Mouse (Mus musculus) MEL (cell line): ENCODE results near the gene Ccdc3. TPM values are rescaled to one million over a fixed set of nuclear protein-coding genes. Genes with fewer than 3 reads are reported as not detected.

Experiments used
- DNase-seq: peaks from one replicate; pipeline ENCODE4 v3.0.0; 2011; ENCODE audit warnings: low read depth, low spot score
- H3K27ac ChIP-seq: 2 replicates; pipeline ENCODE4 v1.5.1; 2012; ENCODE audit warnings: low read depth, mild to moderate bottlenecking, control low read depth, low read length, moderate library complexity; ENCODE audit not compliant: control insufficient read depth
- H3K27me3 ChIP-seq, 2 experiments: fragments of 150-350 bp in 1 of 2; sonication (generic) in 1 of 2; 2 replicates each; pipeline ENCODE4 v1.6.1; 2012; ENCODE audit warnings: low read length in 2 of 2, mild to moderate bottlenecking in 2 of 2, improper control_type of control experiment in 1 of 2, moderate library complexity in 1 of 2; ENCODE audit not compliant: insufficient read depth in 2 of 2, control insufficient read depth in 1 of 2
- H3K36me3 ChIP-seq, 2 experiments: 2 replicates each; pipeline ENCODE4 v1.6.1; 2012 to 2014; ENCODE audit warnings: low read length in 2 of 2, improper control_type of control experiment in 1 of 2, inconsistent platforms in 1 of 2, mild to moderate bottlenecking in 1 of 2; ENCODE audit not compliant: insufficient read depth in 2 of 2, control insufficient read depth in 1 of 2
- H3K4me1 ChIP-seq, 2 experiments: fragments of 150-350 bp in 1 of 2; sonication (generic) in 1 of 2; 2 replicates each; pipeline ENCODE4 v1.6.1; 2012; ENCODE audit warnings: low read length in 2 of 2, improper control_type of control experiment in 1 of 2, mild to moderate bottlenecking in 1 of 2; ENCODE audit not compliant: insufficient read depth in 2 of 2, control insufficient read depth in 1 of 2
- H3K4me3 ChIP-seq, 2 experiments: fragments of 150-350 bp in 1 of 2; sonication (generic) in 1 of 2; 2 replicates each; pipeline ENCODE4 v1.5.1; 2012; ENCODE audit warnings: low read depth in 2 of 2, low read length in 2 of 2, mild to moderate bottlenecking in 2 of 2, moderate library complexity in 2 of 2, control low read depth in 1 of 2, improper control_type of control experiment in 1 of 2; ENCODE audit not compliant: control insufficient read depth in 1 of 2, insufficient read depth in 1 of 2
- H3K79me2 ChIP-seq: 2 replicates; pipeline ENCODE4 v1.6.1; 2012; ENCODE audit warnings: mild to moderate bottlenecking, low read length, moderate library complexity; ENCODE audit not compliant: control insufficient read depth, poor library complexity, insufficient read depth
- H3K9ac ChIP-seq: 2 replicates; pipeline ENCODE4 v1.6.1; 2012; ENCODE audit warnings: low read depth, mild to moderate bottlenecking, control low read depth, low read length, moderate library complexity; ENCODE audit not compliant: control insufficient read depth, poor library complexity, severe bottlenecking
- H3K9me3 ChIP-seq: fragments of 150-350 bp; sonication (generic); replicated peaks from 2 replicates; pipeline ENCODE4 v1.6.1; 2012; ENCODE audit warnings: mild to moderate bottlenecking, low read length, improper control_type of control experiment, moderate library complexity; ENCODE audit not compliant: insufficient read depth
- BHLHE40 ChIP-seq: IDR thresholded peaks from 2 replicates; pipeline ENCODE4 v1.6.1; 2012; ENCODE audit warnings: low read depth, mild to moderate bottlenecking, inconsistent platforms, low read length, improper control_type of control experiment, borderline replicate concordance
- CHD1 ChIP-seq: IDR thresholded peaks from 2 replicates; pipeline ENCODE4 v1.6.1; 2012; ENCODE audit warnings: low read depth, mild to moderate bottlenecking, inconsistent platforms, low read length, improper control_type of control experiment
- CHD2 ChIP-seq: IDR thresholded peaks from 2 replicates; pipeline ENCODE4 v1.6.1; 2011; ENCODE audit warnings: low read length, improper control_type of control experiment
- E2F4 ChIP-seq: IDR thresholded peaks from 2 replicates; pipeline ENCODE4 v1.6.1; 2011; ENCODE audit warnings: low read depth, low read length, improper control_type of control experiment, borderline replicate concordance
- EP300 ChIP-seq, 2 experiments: IDR thresholded peaks; 2 replicates each; pipeline ENCODE4 v1.6.1; 2011; ENCODE audit warnings: improper control_type of control experiment in 2 of 2, low read length in 2 of 2, low read depth in 1 of 2, mild to moderate bottlenecking in 1 of 2
- GABPA ChIP-seq: IDR thresholded peaks from 2 replicates; pipeline ENCODE4 v1.6.1; 2012; ENCODE audit warnings: low read depth, mild to moderate bottlenecking, inconsistent platforms, low read length, improper control_type of control experiment, moderate library complexity
- GATA1 ChIP-seq: IDR thresholded peaks from 2 replicates; pipeline ENCODE4 v1.6.1; 2011; ENCODE audit warnings: low read depth, low read length, improper control_type of control experiment
- HCFC1 ChIP-seq: IDR thresholded peaks from 2 replicates; pipeline ENCODE4 v1.6.1; 2012; ENCODE audit warnings: low read depth, mild to moderate bottlenecking, inconsistent platforms, low read length, improper control_type of control experiment, moderate library complexity
- JUND ChIP-seq: IDR thresholded peaks from 2 replicates; pipeline ENCODE4 v1.6.1; 2011; ENCODE audit warnings: low read depth, mild to moderate bottlenecking, improper control_type of control experiment, low read length
- MAX ChIP-seq: IDR thresholded peaks from 2 replicates; pipeline ENCODE4 v1.6.1; 2011; ENCODE audit warnings: low read length, improper control_type of control experiment
- MAZ ChIP-seq: IDR thresholded peaks from 2 replicates; pipeline ENCODE4 v1.6.1; 2012; ENCODE audit warnings: low read depth, mild to moderate bottlenecking, inconsistent platforms, low read length, improper control_type of control experiment
- MEF2A ChIP-seq: IDR thresholded peaks from 2 replicates; pipeline ENCODE4 v1.6.1; 2014; ENCODE audit warnings: low read depth, mild to moderate bottlenecking, inconsistent platforms, low read length, improper control_type of control experiment; ENCODE audit not compliant: poor library complexity, insufficient replicate concordance, severe bottlenecking; ENCODE audit errors: extremely low read depth
- MXI1 ChIP-seq: IDR thresholded peaks from 2 replicates; pipeline ENCODE4 v1.6.1; 2011; ENCODE audit warnings: mild to moderate bottlenecking, low read depth, low read length, improper control_type of control experiment
- POLR2A ChIP-seq, 2 experiments: IDR thresholded peaks; 2 replicates each; pipeline ENCODE4 v1.6.1; 2011 to 2012; ENCODE audit warnings: low read length in 2 of 2, mild to moderate bottlenecking in 2 of 2, control low read depth in 1 of 2, improper control_type of control experiment in 1 of 2, low read depth in 1 of 2, moderate library complexity in 1 of 2; ENCODE audit not compliant: control insufficient read depth in 1 of 2, insufficient read depth in 1 of 2, poor library complexity in 1 of 2
- POLR2AphosphoS2 ChIP-seq: IDR thresholded peaks from 2 replicates; pipeline ENCODE4 v1.6.1; 2011; ENCODE audit warnings: low read length, improper control_type of control experiment
- SMC3 ChIP-seq: IDR thresholded peaks from 2 replicates; pipeline ENCODE4 v1.6.1; 2011; ENCODE audit warnings: low read depth, low read length, improper control_type of control experiment
- TBP ChIP-seq: IDR thresholded peaks from 2 replicates; pipeline ENCODE4 v1.8.0; 2011; ENCODE audit warnings: low read depth, low read length, improper control_type of control experiment
- TCF12 ChIP-seq: IDR thresholded peaks from 2 replicates; pipeline ENCODE4 v1.6.1; 2014; ENCODE audit warnings: low read depth, mild to moderate bottlenecking, inconsistent platforms, low read length, improper control_type of control experiment, moderate library complexity
- ZC3H11A ChIP-seq: IDR thresholded peaks from 2 replicates; pipeline ENCODE4 v1.6.1; 2012; ENCODE audit warnings: low read depth, mild to moderate bottlenecking, inconsistent platforms, low read length, improper control_type of control experiment
- ZKSCAN1 ChIP-seq: IDR thresholded peaks from 2 replicates; pipeline ENCODE4 v1.6.1; 2012; ENCODE audit warnings: low read depth, mild to moderate bottlenecking, inconsistent platforms, low read length, improper control_type of control experiment, moderate library complexity
- ZNF384 ChIP-seq: IDR thresholded peaks from 2 replicates; pipeline ENCODE4 v1.6.1; 2012; ENCODE audit warnings: low read depth, mild to moderate bottlenecking, inconsistent platforms, low read length, improper control_type of control experiment
- polyA plus RNA-seq, 2 experiments: library from polyadenylated mRNA; stranded (reverse) in 1 of 2; unstranded in 1 of 2; fragments of >175 nt in 1 of 2; fragments of >200 nt in 1 of 2; gene quantifications; 2 replicates each; pipeline versions ENCODE4 v1.2.1 to v1.2.4; 2012; ENCODE audit warnings: low replicate concordance in 2 of 2, low read depth in 1 of 2; ENCODE audit not compliant: insufficient read length in 2 of 2, insufficient read depth in 1 of 2, missing spikeins in 1 of 2
- total RNA-seq: library from RNA; depleted of rRNA; stranded (reverse); fragments of 300-350 nt; gene quantifications from 2 replicates; pipeline ENCODE4 v1.2.3, GENCODE M21; 2012

Ccdc3 gene
- total and polyA plus RNA-seq, 3 experiments, result not detected

DNA sequence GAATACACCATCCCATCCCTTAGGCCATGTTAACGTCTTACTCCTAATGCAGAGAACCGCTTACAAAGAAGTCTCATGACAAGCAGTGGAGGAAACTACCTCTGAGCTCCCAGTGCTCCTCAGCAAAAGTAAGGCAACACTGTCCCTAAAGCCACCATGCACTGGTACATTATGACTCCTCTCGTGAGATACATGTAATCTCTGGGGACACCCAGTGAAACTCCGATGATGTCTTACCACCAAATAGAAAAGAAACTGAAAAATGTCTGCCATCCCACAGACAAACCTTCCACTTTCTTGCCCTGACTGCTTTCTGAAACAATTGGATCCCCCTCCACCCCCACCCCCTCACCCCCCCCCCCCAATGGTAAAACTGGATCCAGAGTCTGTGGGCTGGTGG lies 54.6 kb downstream of the Ccdc3 start:
- Histone ChIP-seq H3K4me3 (no peak overlapping the region), H3K4me1 (no peaks in the 10 kb centered on the region), H3K27me3 (peaks cover 2 to 3% of the 10 kb centered on the region in 2 experiments; a peak in 2 of 4 replicates), H3K36me3 (no peaks in the 10 kb centered on the region), H3K9me3 (no peaks in the 10 kb centered on the region), H3K79me2 (no peaks in the 10 kb centered on the region), H3K27ac (no peak overlapping the region), H3K9ac (no peak overlapping the region)
- TF ChIP-seq EP300 (IDR thresholded peaks at IDR 0.05; ENCODE audit: low read depth in 1 of 2, low read length in 2 of 2) (no peak), HCFC1 (no peak), TBP (no peak), MAX (no peak), GABPA (no peak), ZC3H11A (no peak), POLR2AphosphoS2 (no peak), JUND (no peak), CHD2 (no peak), ZKSCAN1 (no peak), TCF12 (no peak)
- DNase-seq, result no peak

DNA sequence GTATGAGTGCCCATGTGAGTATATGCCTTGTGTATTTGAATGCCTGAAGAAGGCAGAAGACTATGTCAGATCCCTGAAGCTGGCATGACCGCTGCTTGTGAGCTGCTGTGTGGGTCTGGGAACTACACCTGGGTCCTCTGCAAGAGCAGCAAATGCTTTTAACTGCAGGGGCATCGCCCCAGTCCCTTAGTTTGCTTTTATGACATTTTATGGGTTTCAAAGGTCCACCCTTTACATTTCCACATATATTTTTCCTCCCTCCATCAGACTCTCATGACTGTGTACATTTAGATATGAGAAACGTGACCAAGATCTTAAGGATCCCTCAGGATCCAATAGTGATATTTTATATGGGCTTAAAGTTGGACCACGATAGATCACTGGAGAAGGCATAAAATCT lies 55.5 kb downstream of the Ccdc3 start:
- Histone ChIP-seq H3K27me3 (peaks cover 2 to 3% of the 10 kb centered on the region in 2 experiments; a peak in 2 of 4 replicates), H3K9ac (no peak overlapping the region)

More for the DNA sequence above, 55.5 kb downstream of the Ccdc3 start:
- DNase-seq, result no peak
- Histone ChIP-seq H3K4me3 (no peak overlapping the region), H3K4me1 (no peaks in the 10 kb centered on the region), H3K79me2 (no peaks in the 10 kb centered on the region), H3K27ac (no peak overlapping the region), H3K9me3 (no peaks in the 10 kb centered on the region), H3K36me3 (no peaks in the 10 kb centered on the region)
- TF ChIP-seq MEF2A (no peak), SMC3 (no peak), TCF12 (no peak), MAZ (no peak), POLR2A (IDR thresholded peaks at IDR 0.05; ENCODE audit: control insufficient read depth in 1 of 2, insufficient read depth in 1 of 2, low read depth in 1 of 2, low read length in 2 of 2, poor library complexity in 1 of 2) (no peak), MXI1 (no peak), BHLHE40 (no peak), GATA1 (no peak), EP300 (IDR thresholded peaks at IDR 0.05; ENCODE audit: low read depth in 1 of 2, low read length in 2 of 2) (no peak), TBP (no peak), E2F4 (no peak), MAX (no peak), ZNF384 (no peak), CHD1 (no peak)
